Mouse (Mus musculus) adrenal gland, postnatal 36 days (tissue): ENCODE measurements around the gene Lrrfip1. TPM values are rescaled to one million over a fixed set of nuclear protein-coding genes. Genes with fewer than 3 reads are reported as not detected.

Experiments
- DNase-seq, 2 experiments: peaks; one replicate each; pipeline ENCODE4 v3.0.0; 2021; ENCODE audit warnings: mixed read lengths in 1 of 2
- long read RNA-seq, 2 experiments: library from polyadenylated mRNA; stranded (forward); transcript quantifications; one replicate each; pipeline ENCODE4 v2.0.0; 2021; ENCODE audit warnings: borderline sequencing depth in 2 of 2
- total RNA-seq, 2 experiments: library from RNA; stranded (reverse); gene quantifications; 2 replicates each; pipeline ENCODE4 v1.2.3; 2021

The Lrrfip1 gene
- 10 to 100 TPM; 56.6 to 59.1 TPM for total RNA-seq
- long read RNA-seq, experiment 1, transcript Lrrfip1-203 (8 exons, 3,645 nt): major isoform, 25 of 70 reads
- long read RNA-seq, experiment 1, partial matches to known transcripts: 2 of 70 reads
- long read RNA-seq, experiment 1, other reads (novel, unspliced or antisense): 40 of 70 reads
- long read RNA-seq, experiment 2, transcript Lrrfip1-203 (8 exons, 3,645 nt): major isoform, 6 of 12 reads
- long read RNA-seq, experiment 2, partial matches to known transcripts: 0 of 12 reads
- long read RNA-seq, experiment 2, other reads (novel, unspliced or antisense): 6 of 12 reads

GRCm38 (mm10) chr1:90998268-90998890, at the start of gene Lrrfip1:
Gene Lrrfip1, plus strand, starts transcription at chr1:90998737.
- DNase-seq: peak; percentile 72 to 83

- no peak for DNase-seq
Observed at GRCm38 (mm10) chr1:90949309-90949708, 49.2 kb upstream of the Lrrfip1 start.

- no peak for DNase-seq
Observed at GRCm38 (mm10) chr1:90951670-90952069, 46.9 kb upstream of the Lrrfip1 start.

GRCm38 (mm10) chr1:90952808-90953207, 45.7 kb upstream of the Lrrfip1 start, which contains the start of gene Prlh:
Gene Prlh, plus strand, starts transcription at chr1:90953108.
- DNase-seq: no peak

GRCm38 (mm10) chr1:90953688-90954087, 44.8 kb upstream of the Lrrfip1 start:
- DNase-seq: no peak

GRCm38 (mm10) chr1:90956245-90957096, 42.1 kb upstream of the Lrrfip1 start:
- peak; percentile 51 to 67 for DNase-seq

GRCm38 (mm10) chr1:90962526-90962925, 36.0 kb upstream of the Lrrfip1 start:
- DNase-seq: no peak

GRCm38 (mm10) chr1:90962994-90963393, 35.5 kb upstream of the Lrrfip1 start:
- DNase-seq: no peak

- DNase-seq: peak; percentile 83 to 86
Observed at GRCm38 (mm10) chr1:90967583-90967982, 31.0 kb upstream of the Lrrfip1 start.

- DNase-seq: no peak
Observed at GRCm38 (mm10) chr1:90968649-90969048, 29.9 kb upstream of the Lrrfip1 start.

GRCm38 (mm10) chr1:90969347-90969784, 29.2 kb upstream of the Lrrfip1 start, which contains the start of gene Rab17:
Gene Rab17, minus strand, starts transcription at chr1:90969661.
- DNase-seq: no peak

- no peak for DNase-seq
Observed at GRCm38 (mm10) chr1:90969881-90970390, 28.6 kb upstream of the Lrrfip1 start.

- peak; percentile 93 to 95 for DNase-seq
Observed at GRCm38 (mm10) chr1:90972911-90973573, 25.5 kb upstream of the Lrrfip1 start.

GRCm38 (mm10) chr1:90973574-90973911, 25.0 kb upstream of the Lrrfip1 start:
- DNase-seq: no peak

GRCm38 (mm10) chr1:90974906-90975649, 23.5 kb upstream of the Lrrfip1 start:
- DNase-seq: peak; percentile 89

- DNase-seq: no peak
Observed at GRCm38 (mm10) chr1:90975960-90976359, 22.6 kb upstream of the Lrrfip1 start.

GRCm38 (mm10) chr1:90980638-90981330, 17.8 kb upstream of the Lrrfip1 start:
- DNase-seq: no peak

- DNase-seq: no peak
Observed at GRCm38 (mm10) chr1:90981346-90981745, 17.2 kb upstream of the Lrrfip1 start.

GRCm38 (mm10) chr1:90995916-90996315, 2.6 kb upstream of the Lrrfip1 start:
- no peak for DNase-seq

GRCm38 (mm10) chr1:90997136-90997535, 1.4 kb upstream of the Lrrfip1 start:
- DNase-seq: no peak

GRCm38 (mm10) chr1:90997641-90998040, 896 bp upstream of the Lrrfip1 start:
- DNase-seq: no peak
